In genomic region chr1:37711596-37712356, GRCm38 (mm10) we compare ENCODE assay signal across 26 mouse cellular contexts. TPM values are rescaled to one million over a fixed set of nuclear protein-coding genes. Genes with fewer than 3 reads are reported as not detected.
DNase-seq lines count a peak whose midpoint lies in the region; ATAC-seq and TF ChIP-seq lines count a peak whose summit lies in the region.
"Had no signal": no experiment of that assay in that cellular context is flagged by ENCODE, and none has a peak within 500 bp of the region (broad histone marks: within the 10 kb centered on the region; RNA-seq: fewer than 3 reads in every experiment).

No protein-coding gene starts in this region.

- peak overlapping the region; percentile 19; the same call in 1 of the 2 replicates for H3K27ac ChIP-seq in intestine, embryonic 15.5 days
- no peak overlapping the region; the same call in 1 of the 2 replicates for H3K27ac ChIP-seq in intestine, postnatal 0 days (ENCODE audit: low read depth, low read length)
- H3K27ac ChIP-seq in MEL (ENCODE audit: control insufficient read depth, low read depth, low read length) = peak overlapping the region; percentile 24
- H3K27ac ChIP-seq in intestine, embryonic 16.5 days (ENCODE audit: low read length) = peak overlapping the region; percentile 26
- H3K27ac ChIP-seq in stomach, embryonic 15.5 days = peak overlapping the region; percentile 12; the same call in 1 of the 2 replicates
- H3K27ac ChIP-seq: embryonic facial prominence, embryonic 12.5 days; embryonic facial prominence, embryonic 15.5 days; forebrain, embryonic 15.5 days; heart, embryonic 15.5 days; hindbrain, embryonic 14.5 days; hindbrain, postnatal 0 days had no signal

- H3K9me3 ChIP-seq in intestine, embryonic 15.5 days = no peaks in the 10 kb centered on the region
- no peaks in the 10 kb centered on the region for H3K9me3 ChIP-seq in intestine, postnatal 0 days (ENCODE audit: control insufficient read depth)
- H3K9me3 ChIP-seq in MEL (replicated peaks; ENCODE audit: insufficient read depth, low read length) = no peaks in the 10 kb centered on the region
- H3K9me3 ChIP-seq in intestine, embryonic 16.5 days (ENCODE audit: control insufficient read depth, low read length) = no peaks in the 10 kb centered on the region
- H3K9me3 ChIP-seq in stomach, embryonic 15.5 days = no peaks in the 10 kb centered on the region
- H3K9me3 ChIP-seq: embryonic facial prominence, embryonic 12.5 days; embryonic facial prominence, embryonic 15.5 days; forebrain, embryonic 15.5 days; heart, embryonic 12.5 days; heart, embryonic 15.5 days had no signal

- H3K79me2 ChIP-seq in MEL (ENCODE audit: control insufficient read depth, insufficient read depth, low read length, poor library complexity) = no peaks in the 10 kb centered on the region

- no peak for TF ChIP-seq RAD21 in MEL (IDR thresholded peaks at IDR 0.05; ENCODE audit: low read depth, low read length)

- no peaks in the 10 kb centered on the region; the same call in 1 of the 2 replicates for H3K27me3 ChIP-seq in intestine, embryonic 15.5 days (replicated peaks)
- H3K27me3 ChIP-seq in intestine, postnatal 0 days (replicated peaks; ENCODE audit: control insufficient read depth, insufficient read depth, low read length) = no peaks in the 10 kb centered on the region
- no peaks in the 10 kb centered on the region for H3K27me3 ChIP-seq in MEL (ENCODE audit: control insufficient read depth in 1 of 2, insufficient read depth in 2 of 2, low read length in 2 of 2)
- H3K27me3 ChIP-seq in intestine, embryonic 16.5 days (replicated peaks; ENCODE audit: control insufficient read depth, insufficient read depth, low read length) = no peaks in the 10 kb centered on the region
- H3K27me3 ChIP-seq in stomach, embryonic 15.5 days (replicated peaks) = no peaks in the 10 kb centered on the region
- H3K27me3 ChIP-seq: embryonic facial prominence, embryonic 12.5 days; embryonic facial prominence, embryonic 15.5 days; forebrain, embryonic 15.5 days; heart, embryonic 15.5 days had no signal

- intact Hi-C loops in heart, postnatal 25 days (cut with DNase I) = no loop called here

- peak; percentile 61 for ATAC-seq in intestine, embryonic 15.5 days
- no peak for ATAC-seq in intestine, postnatal 0 days
- peak; percentile 62 for ATAC-seq in intestine, embryonic 16.5 days
- ATAC-seq in stomach, embryonic 15.5 days (ENCODE audit: insufficient read depth, low FRiP score, low read depth) = no peak
- ATAC-seq: activated CD4-positive, CD25-positive, alpha-beta regulatory T cell, adult 4 months; forebrain, embryonic 15.5 days; hindbrain, postnatal 0 days had no signal

- no peaks in the 10 kb centered on the region for H3K36me3 ChIP-seq in intestine, embryonic 15.5 days
- no peaks in the 10 kb centered on the region for H3K36me3 ChIP-seq in intestine, postnatal 0 days (ENCODE audit: control insufficient read depth, insufficient read depth)
- H3K36me3 ChIP-seq in MEL (ENCODE audit: control insufficient read depth in 1 of 2, insufficient read depth in 2 of 2, low read length in 2 of 2) = peaks cover 0 to 14% of the 10 kb centered on the region in 2 experiments; a peak in 2 of 4 replicates
- H3K36me3 ChIP-seq in intestine, embryonic 16.5 days (ENCODE audit: control insufficient read depth, insufficient read depth, low read length) = no peaks in the 10 kb centered on the region
- H3K36me3 ChIP-seq in stomach, embryonic 15.5 days = no peaks in the 10 kb centered on the region
- H3K36me3 ChIP-seq: embryonic facial prominence, embryonic 12.5 days; embryonic facial prominence, embryonic 15.5 days; forebrain, embryonic 15.5 days; heart, embryonic 12.5 days; heart, embryonic 15.5 days had no signal

- no peak for TF ChIP-seq EP300 in MEL (IDR thresholded peaks at IDR 0.05; ENCODE audit: low read depth in 1 of 2, low read length in 2 of 2)

- WGBS in intestine, embryonic 15.5 days = 79% methylated on average over 10 of the region's 10 CpGs
- 61% methylated on average over 10 of the region's 10 CpGs for WGBS in intestine, postnatal 0 days
- 75% methylated on average over 10 of the region's 10 CpGs for whole genome bisulfite sequencing in intestine, embryonic 16.5 days
- WGBS in stomach, embryonic 15.5 days = 76% methylated on average over 10 of the region's 10 CpGs

- no peak overlapping the region for H3K4me3 ChIP-seq in intestine, embryonic 15.5 days (replicated peaks)
- H3K4me3 ChIP-seq in intestine, postnatal 0 days (ENCODE audit: low read depth, low read length) = no peak overlapping the region
- peak overlapping the region; percentile 1 to 42; a peak in 1 of 4 replicates for H3K4me3 ChIP-seq in MEL (ENCODE audit: control insufficient read depth in 1 of 2, insufficient read depth in 1 of 2, low read depth in 2 of 2, low read length in 2 of 2)
- no peak overlapping the region for H3K4me3 ChIP-seq in intestine, embryonic 16.5 days (ENCODE audit: low read length)
- H3K4me3 ChIP-seq in stomach, embryonic 15.5 days (replicated peaks) = no peak overlapping the region
- H3K4me3 ChIP-seq: embryonic facial prominence, embryonic 12.5 days; embryonic facial prominence, embryonic 15.5 days; forebrain, embryonic 15.5 days; heart, embryonic 12.5 days; heart, embryonic 15.5 days had no signal

- no peak overlapping the region for H3K9ac ChIP-seq in intestine, embryonic 15.5 days
- H3K9ac ChIP-seq in intestine, postnatal 0 days (ENCODE audit: low read depth, low read length) = no peak overlapping the region
- 0 out of 2 replicates have a peak overlapping the region, but pooled peaks have one; percentile 4 for H3K9ac ChIP-seq in MEL (ENCODE audit: control insufficient read depth, low read depth, low read length, poor library complexity, severe bottlenecking)
- H3K9ac ChIP-seq in intestine, embryonic 16.5 days (ENCODE audit: low read depth, low read length) = no peak overlapping the region
- H3K9ac ChIP-seq in stomach, embryonic 15.5 days = no peak overlapping the region
- H3K9ac ChIP-seq: embryonic facial prominence, embryonic 12.5 days; embryonic facial prominence, embryonic 15.5 days; forebrain, embryonic 15.5 days; heart, embryonic 12.5 days; heart, embryonic 15.5 days; hindbrain, embryonic 14.5 days had no signal

- DNase-seq in MEL (ENCODE audit: low read depth, low spot score) = peak; percentile 59
- no peak for DNase-seq in testis, postnatal 10 days (ENCODE audit: low spot score)
- no peak for DNase-seq in cerebellum, postnatal 10 days
- no peak for DNase-seq in heart, postnatal 25 days (ENCODE audit: low spot score)
- DNase-seq: adrenal gland, adult 8-10 months; adrenal gland, postnatal 36 days; cerebellum, adult 18-20 months; cerebellum, adult 9-10 months; cerebellum, postnatal 25 days; gastrocnemius, postnatal 25 days; heart, adult 18-20 months; heart, postnatal 10 days; heart, postnatal 4 days had no signal

- H3K4me2 ChIP-seq in intestine, embryonic 15.5 days (replicated peaks) = no peak overlapping the region
- H3K4me2 ChIP-seq in intestine, postnatal 0 days (replicated peaks; ENCODE audit: low read depth) = no peak overlapping the region
- no peak overlapping the region for H3K4me2 ChIP-seq in intestine, embryonic 16.5 days (ENCODE audit: low read depth, low read length)
- no peak overlapping the region for H3K4me2 ChIP-seq in stomach, embryonic 15.5 days
- H3K4me2 ChIP-seq: embryonic facial prominence, embryonic 12.5 days; embryonic facial prominence, embryonic 15.5 days; forebrain, embryonic 15.5 days; heart, embryonic 12.5 days; heart, embryonic 15.5 days; hindbrain, embryonic 14.5 days had no signal

- peaks cover 5% of the 10 kb centered on the region for H3K4me1 ChIP-seq in intestine, embryonic 15.5 days (replicated peaks)
- no peaks in the 10 kb centered on the region for H3K4me1 ChIP-seq in intestine, postnatal 0 days (replicated peaks; ENCODE audit: control insufficient read depth, insufficient read depth, low read length)
- peaks cover 8 to 26% of the 10 kb centered on the region in 2 experiments for H3K4me1 ChIP-seq in MEL (ENCODE audit: control insufficient read depth in 1 of 2, insufficient read depth in 2 of 2, low read length in 2 of 2)
- H3K4me1 ChIP-seq in intestine, embryonic 16.5 days (ENCODE audit: control insufficient read depth, insufficient read depth, low read length) = peaks cover 4% of the 10 kb centered on the region; the same call in 1 of the 2 replicates
- 0 out of 2 replicates have a peak, but pooled peaks cover 4% of the 10 kb centered on the region for H3K4me1 ChIP-seq in stomach, embryonic 15.5 days
- H3K4me1 ChIP-seq: embryonic facial prominence, embryonic 12.5 days; embryonic facial prominence, embryonic 15.5 days; forebrain, embryonic 15.5 days; heart, embryonic 12.5 days; heart, embryonic 15.5 days had no signal

- no peak for TF ChIP-seq POLR2A in MEL (IDR thresholded peaks at IDR 0.05; ENCODE audit: control insufficient read depth in 1 of 2, insufficient read depth in 1 of 2, low read depth in 1 of 2, low read length in 2 of 2, poor library complexity in 1 of 2)

- no peak for TF ChIP-seq CTCF in intestine, postnatal 0 days (IDR thresholded peaks at IDR 0.05; ENCODE audit: low read depth)
- TF ChIP-seq CTCF in MEL (IDR thresholded peaks at IDR 0.05 in 2 of 3, conservative IDR thresholded peaks at IDR 0.05 in 1 of 3; ENCODE audit: control insufficient read depth in 1 of 3, insufficient read depth in 1 of 3, low read depth in 2 of 3, low read length in 3 of 3, poor library complexity in 1 of 3, severe bottlenecking in 1 of 3) = no peak

TF ChIP-seq in MEL, 35 proteins besides CTCF, POLR2A, EP300 and RAD21:
- no peak for TF ChIP-seq MAX (IDR thresholded peaks at IDR 0.05; ENCODE audit: low read length)
- peak; percentile 62 for TF ChIP-seq GATA1 (IDR thresholded peaks at IDR 0.05; ENCODE audit: low read depth, low read length)
- TF ChIP-seq MAZ (IDR thresholded peaks at IDR 0.05; ENCODE audit: low read depth, low read length) = no peak
- TF ChIP-seq USF1 (IDR thresholded peaks at IDR 0.05; ENCODE audit: low read depth, low read length) = no peak
- TF ChIP-seq TAL1 (IDR thresholded peaks at IDR 0.05; ENCODE audit: low read length) = no peak
- no peak for TF ChIP-seq USF2 (IDR thresholded peaks at IDR 0.05; ENCODE audit: borderline replicate concordance in 1 of 2, insufficient read depth in 1 of 2, low read depth in 1 of 2, low read length in 2 of 2)

RNA-seq across cellular contexts. Expression of gene 2010300C02Rik, which starts 8.1 kb away (rescaled TPM):
- polyA plus RNA-seq in intestine, embryonic 15.5 days (2015; fragmentation: Nextera tagmentation; extraction: Ambion mirVana) = 14.0 and 14.2 TPM in 2 replicates
- polyA plus RNA-seq in intestine, postnatal 0 days (2015; fragmentation: Nextera tagmentation; extraction: Ambion mirVana) = 7.2 and 7.8 TPM in 2 replicates
- not detected in 2 replicates for total RNA-seq in MEL (2012; rRNA removed)
- not detected for polyA plus RNA-seq in MEL (2012; ENCODE audit: insufficient read depth in 1 of 2, insufficient read length in 2 of 2, low read depth in 1 of 2, low replicate concordance in 2 of 2, missing spikeins in 1 of 2)
- 11.1 and 12.6 TPM in 2 replicates for polyA plus RNA-seq in intestine, embryonic 16.5 days (2015; fragmentation: Nextera tagmentation; extraction: Ambion mirVana)
- 13.3 and 15.0 TPM in 2 replicates for polyA plus RNA-seq in stomach, embryonic 15.5 days (2015; fragmentation: Nextera tagmentation; extraction: Ambion mirVana)
- under 1 TPM; 0.53 to 0.73 TPM for total RNA-seq in heart, postnatal 25 days (2021)
- total RNA-seq: common myeloid progenitor, adult 5-6 weeks had no signal

Comparison
In these comparisons a context has a peak if more than half of its experiments do, and no peak if none do; other contexts are left out.
1. ATAC-seq: peak in intestine, embryonic 15.5 days (single experiment) and intestine, embryonic 16.5 days (single experiment); none in intestine, postnatal 0 days (single experiment) and stomach, embryonic 15.5 days (single experiment).
2. H3K4me3 ChIP-seq: peak in MEL (2 of 2); none in intestine, embryonic 15.5 days (single experiment), intestine, postnatal 0 days (single experiment), intestine, embryonic 16.5 days (single experiment) and stomach, embryonic 15.5 days (single experiment).